Mouse (Mus musculus) neural tube, embryonic 12.5 days (tissue): ENCODE data around the gene Rack1. TPM values are rescaled to one million over a fixed set of nuclear protein-coding genes. Genes with fewer than 3 reads are reported as not detected.

Experiments
- ATAC-seq: fragments of 200-750 bp; cut with Nextera tagmentation; 2 replicates; pipeline ENCODE4 v1.8.0; 2017; ENCODE audit warnings: low read depth, mild to moderate bottlenecking, moderate TSS enrichment, moderate library complexity; ENCODE audit not compliant: low FRiP score
- H3K27ac ChIP-seq: fragments of 300-500 bp; sonication (generic); 2 replicates; pipeline ENCODE4 v1.5.1; 2016
- H3K27me3 ChIP-seq: fragments of 300-500 bp; sonication (generic); replicated peaks from 2 replicates; pipeline ENCODE4 v1.6.1; 2016; ENCODE audit warnings: mild to moderate bottlenecking
- H3K36me3 ChIP-seq: fragments of 300-500 bp; sonication (generic); 2 replicates; pipeline ENCODE4 v1.6.1; 2016; ENCODE audit warnings: mild to moderate bottlenecking
- H3K4me1 ChIP-seq: fragments of 300-500 bp; sonication (generic); 2 replicates; pipeline ENCODE4 v1.6.1; 2016
- H3K4me2 ChIP-seq: fragments of 300-500 bp; sonication (generic); replicated peaks from 2 replicates; pipeline ENCODE4 v1.6.1; 2016; ENCODE audit warnings: mild to moderate bottlenecking
- H3K4me3 ChIP-seq: fragments of 300-500 bp; sonication (generic); 2 replicates; pipeline ENCODE4 v1.5.1; 2016
- H3K9ac ChIP-seq: fragments of 300-500 bp; sonication (generic); 2 replicates; pipeline ENCODE4 v1.6.1; 2016; ENCODE audit warnings: mild to moderate bottlenecking
- H3K9me3 ChIP-seq: fragments of 300-500 bp; sonication (generic); 2 replicates; pipeline ENCODE4 v1.6.1; 2016; ENCODE audit warnings: mild to moderate bottlenecking
- WGBS: fragments of 180-500 bp; shearing (Covaris S2); methylation state at CpG from one replicate; pipeline ENCODE4 v1.1.7; 2016; 5-methylcytosine and 5-hydroxymethylcytosine counted together
- polyA plus RNA-seq: library from polyadenylated mRNA; unstranded; fragments of >200 nt; fragmentation: Nextera tagmentation; extraction: Ambion mirVana; gene quantifications from 2 replicates; pipeline ENCODE4 v1.2.1, GENCODE M21; 2016

Gene Rack1
- polyA plus RNA-seq, 1 experiment from 2014 or later, result 432 TPM

DNA sequence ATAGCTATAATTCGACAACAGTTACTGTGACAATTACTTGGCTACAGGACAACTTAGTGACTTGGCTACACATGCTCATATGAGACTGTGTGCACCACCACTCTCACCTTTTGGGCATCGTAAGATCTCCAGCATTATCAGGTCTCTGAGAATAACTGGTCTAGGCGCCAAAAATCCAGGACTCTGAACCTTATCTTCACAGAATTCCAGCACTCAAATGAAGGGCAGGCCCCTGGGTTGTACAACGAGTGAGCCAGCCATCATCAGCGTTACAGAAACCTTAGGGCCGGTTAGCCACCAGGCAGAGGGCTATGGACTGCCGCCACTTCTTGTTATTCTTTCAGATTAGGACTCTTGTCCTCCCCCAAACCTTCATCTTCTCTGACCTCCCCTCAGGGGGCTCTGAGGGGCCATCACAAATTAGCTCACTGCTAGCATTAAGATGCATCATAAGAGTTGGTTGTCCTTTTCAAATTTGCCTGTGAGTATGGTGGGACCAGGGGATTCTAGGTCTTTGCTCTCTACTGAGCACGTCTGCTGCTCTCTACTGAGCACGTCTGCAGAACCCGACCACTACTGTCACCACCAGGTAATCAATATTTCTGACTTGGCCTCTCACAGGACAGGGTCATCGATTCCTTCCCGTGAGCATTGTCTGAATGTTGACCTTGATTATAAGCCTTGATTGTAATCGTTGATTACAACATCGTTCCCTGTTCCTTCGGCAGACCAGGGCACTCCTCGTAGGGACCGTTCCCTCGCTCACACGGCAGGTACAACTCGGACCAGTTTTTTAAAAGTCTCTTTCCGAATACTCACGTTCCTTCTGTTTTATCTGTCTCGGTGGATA is 52.7 kb downstream of the Rack1 start:
- H3K9me3 ChIP-seq, result no peaks in the 10 kb centered on the region
- peak overlapping the region; percentile 89 for H3K4me2 ChIP-seq
- peaks cover 17% of the 10 kb centered on the region for H3K4me1 ChIP-seq
- WGBS, result 8% methylated on average over 23 of the region's 23 CpGs
- peaks cover 11% of the 10 kb centered on the region; the same call in 1 of the 2 replicates for H3K27me3 ChIP-seq
- peak; percentile 30; the same call in 1 of the 2 replicates for ATAC-seq
- H3K9ac ChIP-seq, result peak overlapping the region; percentile 30
- peak overlapping the region; percentile 50 for H3K4me3 ChIP-seq
- H3K36me3 ChIP-seq, result no peaks in the 10 kb centered on the region
- H3K27ac ChIP-seq, result no peak overlapping the region

DNA sequence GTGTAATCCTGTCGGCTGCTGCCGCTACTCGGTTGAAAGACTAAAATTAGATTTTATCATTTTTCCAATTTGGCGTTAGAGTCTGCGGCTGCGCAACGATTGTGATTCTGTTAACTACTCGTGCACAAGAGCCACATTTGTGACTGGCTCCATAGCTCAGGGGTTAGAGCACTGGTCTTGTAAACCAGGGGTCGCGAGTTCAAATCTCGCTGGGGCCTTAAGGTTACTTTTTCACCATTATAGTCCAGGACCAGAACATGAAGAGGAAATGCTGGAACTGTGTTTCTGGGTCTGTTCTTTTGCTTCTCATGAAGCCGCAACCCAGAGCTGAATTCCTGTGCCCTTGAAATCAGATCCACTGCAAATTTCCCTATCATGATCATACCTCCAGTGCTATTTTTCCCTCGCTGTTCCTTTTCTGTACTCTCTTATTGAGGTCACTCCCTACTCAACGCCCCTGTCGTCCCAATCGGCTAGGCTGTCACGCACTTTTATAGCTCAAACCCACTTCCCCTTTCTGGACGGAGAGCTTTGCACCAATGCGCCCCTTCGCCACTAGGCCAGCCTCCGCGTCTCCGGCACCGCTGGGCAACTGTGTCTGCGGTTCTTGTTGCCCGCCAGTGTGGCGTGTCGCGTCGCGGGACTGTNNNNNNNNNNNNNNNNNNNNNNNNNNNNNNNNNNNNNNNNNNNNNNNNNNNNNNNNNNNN is 53.5 kb downstream of the Rack1 start:
- peak; percentile 64 for ATAC-seq
- Histone ChIP-seq H3K9me3 (no peaks in the 10 kb centered on the region), H3K4me1 (peaks cover 20% of the 10 kb centered on the region), H3K27me3 (peaks cover 8% of the 10 kb centered on the region; the same call in 1 of the 2 replicates), H3K27ac (no peak overlapping the region), H3K9ac (peak overlapping the region; percentile 42), H3K4me2 (peak overlapping the region; percentile 89), H3K36me3 (no peaks in the 10 kb centered on the region), H3K4me3 (peak overlapping the region; percentile 50)
- under 1% methylated on average over 31 of the region's 31 CpGs for WGBS

Other genes with a start within 250 kb of the Rack1 start
- gene Trim41, start 17.0 kb downstream of the Rack1 start, polyA plus RNA-seq, result 6.4 and 7.6 TPM in 2 replicates
- 0.68 and 1.8 TPM in 2 replicates for gene Trim7, start 25.8 kb downstream of the Rack1 start, polyA plus RNA-seq
- 13.8 and 14.9 TPM in 2 replicates for gene Gm12184, start 26.3 kb downstream of the Rack1 start, polyA plus RNA-seq
- 2.9 and 3.1 TPM in 2 replicates for gene Irgm1, start 71.4 kb downstream of the Rack1 start, polyA plus RNA-seq
- 0.13 and 0.16 TPM in 2 replicates for gene Gm5431, start 101.9 kb downstream of the Rack1 start, polyA plus RNA-seq
- gene Psme2b, start 145.9 kb downstream of the Rack1 start, polyA plus RNA-seq, result 1.6 and 1.9 TPM in 2 replicates
- gene Olfr56, start 178.6 kb downstream of the Rack1 start, polyA plus RNA-seq, result not detected in 2 replicates
- gene 9930111J21Rik1, start 179.1 kb downstream of the Rack1 start, polyA plus RNA-seq, result 0.25 and 0.26 TPM in 2 replicates
- gene Gm12185, start 191.9 kb downstream of the Rack1 start, polyA plus RNA-seq, result not detected in 2 replicates
- not detected in 2 replicates for gene Tgtp1, start 193.8 kb downstream of the Rack1 start, polyA plus RNA-seq